Mouse (Mus musculus) hindbrain, embryonic 10.5 days (tissue): ENCODE data around the gene Cnot8. TPM values are rescaled to one million over a fixed set of nuclear protein-coding genes. Genes with fewer than 3 reads are reported as not detected.
A peak's percentile ranks its signal among the peaks of the same experiment; 100 is the strongest.

ENCODE experiments used
- DNase-seq: peaks from one replicate; pipeline ENCODE4 v3.0.0-alpha.2; 2017; ENCODE audit warnings: low spot score
- H3K27ac ChIP-seq: fragments of 300-500 bp; sonication (generic); 2 replicates; pipeline ENCODE4 v1.5.1; 2016; ENCODE audit warnings: mild to moderate bottlenecking, moderate library complexity
- H3K27me3 ChIP-seq: fragments of 300-500 bp; sonication (generic); 2 replicates; pipeline ENCODE4 v1.6.1; 2016; ENCODE audit warnings: mild to moderate bottlenecking; ENCODE audit not compliant: poor library complexity, insufficient read depth, severe bottlenecking
- H3K36me3 ChIP-seq: fragments of 300-500 bp; sonication (generic); 2 replicates; pipeline ENCODE4 v1.6.1; 2016; ENCODE audit warnings: mild to moderate bottlenecking, moderate library complexity
- H3K4me1 ChIP-seq: fragments of 300-500 bp; sonication (generic); replicated peaks from 2 replicates; pipeline ENCODE4 v1.6.1; 2016; ENCODE audit warnings: mild to moderate bottlenecking
- H3K4me3 ChIP-seq: fragments of 300-500 bp; sonication (generic); 2 replicates; pipeline ENCODE4 v1.5.1; 2016; ENCODE audit warnings: mild to moderate bottlenecking, moderate library complexity
- H3K9me3 ChIP-seq: fragments of 300-500 bp; sonication (generic); 2 replicates; pipeline ENCODE4 v1.6.1; 2016; ENCODE audit warnings: mild to moderate bottlenecking, moderate library complexity
- WGBS: fragments of 180-500 bp; shearing (Covaris S2); methylation state at CpG from one replicate; pipeline ENCODE4 v1.1.7; 2016; 5-methylcytosine and 5-hydroxymethylcytosine counted together
- polyA plus RNA-seq: library from polyadenylated mRNA; unstranded; fragments of >200 nt; fragmentation: Nextera tagmentation; extraction: Ambion mirVana; gene quantifications from 2 replicates; pipeline ENCODE4 v1.2.1, GENCODE M21; 2016

The Cnot8 gene
- polyA plus RNA-seq, 1 experiment from 2014 or later, result 103 TPM

- H3K36me3 ChIP-seq, result peaks cover 100% of the 10 kb centered on the region
- no peak for DNase-seq
- no peaks in the 10 kb centered on the region for H3K9me3 ChIP-seq
- H3K4me1 ChIP-seq, result 0 out of 2 replicates have a peak, but pooled peaks cover 2% of the 10 kb centered on the region
- no peak overlapping the region for H3K4me3 ChIP-seq
- H3K27me3 ChIP-seq, result no peaks in the 10 kb centered on the region
- 91% methylated on average over 10 of the region's 10 CpGs for WGBS
- no peak overlapping the region for H3K27ac ChIP-seq
Observed at GRCm38 (mm10) chr11:58117044-58117652, 13.2 kb downstream of the Cnot8 start.

- 79% methylated on average over 3 of the region's 3 CpGs for WGBS
- Histone ChIP-seq H3K27me3 (no peaks in the 10 kb centered on the region), H3K27ac (no peak overlapping the region), H3K9me3 (no peaks in the 10 kb centered on the region), H3K4me1 (0 out of 2 replicates have a peak, but pooled peaks cover 2% of the 10 kb centered on the region), H3K36me3 (peaks cover 100% of the 10 kb centered on the region), H3K4me3 (no peak overlapping the region)
- DNase-seq, result no peak
Observed at GRCm38 (mm10) chr11:58120655-58121054, 16.7 kb downstream of the Cnot8 start.

GRCm38 (mm10) chr11:58121351-58121750 is 17.4 kb downstream of the Cnot8 start:
- DNase-seq, result no peak
- WGBS, result 91% methylated on average over 9 of the region's 9 CpGs
- H3K4me1 ChIP-seq, result 0 out of 2 replicates have a peak, but pooled peaks cover 2% of the 10 kb centered on the region
- no peaks in the 10 kb centered on the region for H3K27me3 ChIP-seq
- peaks cover 100% of the 10 kb centered on the region for H3K36me3 ChIP-seq
- no peaks in the 10 kb centered on the region for H3K9me3 ChIP-seq
- H3K4me3 ChIP-seq, result no peak overlapping the region
- H3K27ac ChIP-seq, result no peak overlapping the region

- Histone ChIP-seq H3K4me1 (0 out of 2 replicates have a peak, but pooled peaks cover 2% of the 10 kb centered on the region), H3K9me3 (no peaks in the 10 kb centered on the region), H3K4me3 (no peak overlapping the region), H3K27ac (no peak overlapping the region), H3K27me3 (no peaks in the 10 kb centered on the region), H3K36me3 (peaks cover 100% of the 10 kb centered on the region)
- WGBS, result 92% methylated on average over 2 of the region's 2 CpGs
- no peak for DNase-seq
Observed at GRCm38 (mm10) chr11:58123711-58124110, 19.8 kb downstream of the Cnot8 start.

GRCm38 (mm10) chr11:58125021-58125420 is 21.1 kb downstream of the Cnot8 start:
- 91% methylated on average over 11 of the region's 11 CpGs for WGBS
- peaks cover 100% of the 10 kb centered on the region for H3K36me3 ChIP-seq

GRCm38 (mm10) chr11:58126397-58127160 is 22.6 kb downstream of the Cnot8 start:
- no peaks in the 10 kb centered on the region for H3K4me1 ChIP-seq
- no peaks in the 10 kb centered on the region for H3K9me3 ChIP-seq
- no peaks in the 10 kb centered on the region for H3K27me3 ChIP-seq
- no peak overlapping the region for H3K4me3 ChIP-seq
- peaks cover 100% of the 10 kb centered on the region for H3K36me3 ChIP-seq
- no peak for DNase-seq
- 83% methylated on average over 7 of the region's 7 CpGs for WGBS
- H3K27ac ChIP-seq, result no peak overlapping the region

More at GRCm38 (mm10) chr11:58125021-58125420, 21.1 kb downstream of the Cnot8 start:
- H3K27ac ChIP-seq, result no peak overlapping the region
- H3K9me3 ChIP-seq, result no peaks in the 10 kb centered on the region
- no peaks in the 10 kb centered on the region for H3K27me3 ChIP-seq
- H3K4me3 ChIP-seq, result no peak overlapping the region
- 0 out of 2 replicates have a peak, but pooled peaks cover 2% of the 10 kb centered on the region for H3K4me1 ChIP-seq
- DNase-seq, result no peak

- no peak overlapping the region for H3K27ac ChIP-seq
- H3K4me3 ChIP-seq, result no peak overlapping the region
- H3K36me3 ChIP-seq, result peaks cover 100% of the 10 kb centered on the region
- 91% methylated on average over 2 of the region's 2 CpGs for WGBS
- H3K4me1 ChIP-seq, result no peaks in the 10 kb centered on the region
- no peak for DNase-seq
- H3K9me3 ChIP-seq, result no peaks in the 10 kb centered on the region
- H3K27me3 ChIP-seq, result no peaks in the 10 kb centered on the region
Observed at GRCm38 (mm10) chr11:58127544-58127943, 23.6 kb downstream of the Cnot8 start.

- Histone ChIP-seq H3K4me1 (no peaks in the 10 kb centered on the region), H3K27ac (no peak overlapping the region), H3K27me3 (no peaks in the 10 kb centered on the region), H3K4me3 (no peak overlapping the region), H3K9me3 (no peaks in the 10 kb centered on the region), H3K36me3 (peaks cover 100% of the 10 kb centered on the region)
- 86% methylated on average over 6 of the region's 6 CpGs for WGBS
- no peak for DNase-seq
Observed at GRCm38 (mm10) chr11:58129302-58129843, 25.4 kb downstream of the Cnot8 start.

- no peak overlapping the region for H3K27ac ChIP-seq
- no peak for DNase-seq
- H3K27me3 ChIP-seq, result no peaks in the 10 kb centered on the region
- H3K4me3 ChIP-seq, result no peak overlapping the region
- WGBS, result 95% methylated on average over 3 of the region's 3 CpGs
- H3K36me3 ChIP-seq, result peaks cover 100% of the 10 kb centered on the region
- H3K4me1 ChIP-seq, result no peaks in the 10 kb centered on the region
- H3K9me3 ChIP-seq, result no peaks in the 10 kb centered on the region
Observed at GRCm38 (mm10) chr11:58132026-58132425, 28.1 kb downstream of the Cnot8 start.

GRCm38 (mm10) chr11:58134869-58135268 is 30.9 kb downstream of the Cnot8 start:
- Histone ChIP-seq H3K36me3 (peaks cover 100% of the 10 kb centered on the region), H3K9me3 (no peaks in the 10 kb centered on the region), H3K4me1 (peaks cover 7% of the 10 kb centered on the region; the same call in 1 of the 2 replicates), H3K27ac (no peak overlapping the region), H3K4me3 (no peak overlapping the region), H3K27me3 (no peaks in the 10 kb centered on the region)
- no peak for DNase-seq

- H3K4me3 ChIP-seq, result no peak overlapping the region
- peaks cover 100% of the 10 kb centered on the region for H3K36me3 ChIP-seq
- H3K27ac ChIP-seq, result no peak overlapping the region
Observed at GRCm38 (mm10) chr11:58135296-58135695, 31.3 kb downstream of the Cnot8 start.

GRCm38 (mm10) chr11:58136677-58137076 is 32.7 kb downstream of the Cnot8 start:
- no peaks in the 10 kb centered on the region for H3K9me3 ChIP-seq
- no peak overlapping the region for H3K27ac ChIP-seq
- DNase-seq, result no peak
- peaks cover 100% of the 10 kb centered on the region for H3K36me3 ChIP-seq
- WGBS, result 90% methylated on average over 6 of the region's 6 CpGs
- no peaks in the 10 kb centered on the region for H3K27me3 ChIP-seq
- H3K4me3 ChIP-seq, result no peak overlapping the region
- H3K4me1 ChIP-seq, result peaks cover 7% of the 10 kb centered on the region; the same call in 1 of the 2 replicates

More at GRCm38 (mm10) chr11:58135296-58135695, 31.3 kb downstream of the Cnot8 start:
- DNase-seq, result no peak
- no peaks in the 10 kb centered on the region for H3K27me3 ChIP-seq
- H3K9me3 ChIP-seq, result no peaks in the 10 kb centered on the region
- H3K4me1 ChIP-seq, result peaks cover 7% of the 10 kb centered on the region; the same call in 1 of the 2 replicates

- Histone ChIP-seq H3K4me1 (peaks cover 7% of the 10 kb centered on the region; the same call in 1 of the 2 replicates), H3K4me3 (no peak overlapping the region), H3K27ac (no peak overlapping the region; the same call in 1 of the 2 replicates), H3K27me3 (no peaks in the 10 kb centered on the region), H3K9me3 (no peaks in the 10 kb centered on the region), H3K36me3 (peaks cover 98% of the 10 kb centered on the region)
- DNase-seq, result peak; percentile 16
- WGBS, result 85% methylated on average over 11 of the region's 11 CpGs
Observed at GRCm38 (mm10) chr11:58138821-58139220, 34.9 kb downstream of the Cnot8 start.
